Mouse (Mus musculus) limb, embryonic 13.5 days (tissue): ENCODE results near the gene Zfp341. TPM values are rescaled to one million over a fixed set of nuclear protein-coding genes. Genes with fewer than 3 reads are reported as not detected.
A peak's percentile ranks its signal among the peaks of the same experiment; 100 is the strongest.

Experiments
- ATAC-seq: fragments of 200-750 bp; cut with Nextera tagmentation; 2 replicates; pipeline ENCODE4 v1.8.0; 2017; ENCODE audit warnings: low read depth, moderate number of reproducible peaks, moderate TSS enrichment; ENCODE audit not compliant: low FRiP score
- H3K27ac ChIP-seq: fragments of 300-500 bp; sonication (generic); 2 replicates; pipeline ENCODE4 v1.5.1; 2015; ENCODE audit warnings: inconsistent platforms, mild to moderate bottlenecking, moderate library complexity
- H3K27me3 ChIP-seq: fragments of 300-500 bp; sonication (generic); 2 replicates; pipeline ENCODE4 v1.6.1; 2015; ENCODE audit warnings: mild to moderate bottlenecking, inconsistent platforms
- H3K36me3 ChIP-seq: fragments of 300-500 bp; sonication (generic); 2 replicates; pipeline ENCODE4 v1.6.1; 2015; ENCODE audit warnings: inconsistent platforms, mild to moderate bottlenecking, moderate library complexity
- H3K4me1 ChIP-seq: fragments of 300-500 bp; sonication (generic); 2 replicates; pipeline ENCODE4 v1.6.1; 2015; ENCODE audit warnings: inconsistent platforms
- H3K4me2 ChIP-seq: fragments of 300-500 bp; sonication (generic); replicated peaks from 2 replicates; pipeline ENCODE4 v1.6.1; 2015; ENCODE audit warnings: inconsistent platforms, mild to moderate bottlenecking, moderate library complexity
- H3K4me3 ChIP-seq: fragments of 300-500 bp; sonication (generic); 2 replicates; pipeline ENCODE4 v1.5.1; 2015; ENCODE audit warnings: moderate library complexity, mild to moderate bottlenecking, inconsistent platforms
- H3K9ac ChIP-seq: fragments of 300-500 bp; sonication (generic); 2 replicates; pipeline ENCODE4 v1.6.1; 2015; ENCODE audit warnings: mild to moderate bottlenecking, inconsistent platforms
- H3K9me3 ChIP-seq: fragments of 300-500 bp; sonication (generic); 2 replicates; pipeline ENCODE4 v1.6.1; 2016; ENCODE audit warnings: inconsistent platforms
- WGBS: fragments of 180-500 bp; shearing (Covaris S2); methylation state at CpG from one replicate; pipeline ENCODE4 v1.1.7; 2015; 5-methylcytosine and 5-hydroxymethylcytosine counted together
- polyA plus RNA-seq: library from polyadenylated mRNA; unstranded; fragments of >200 nt; fragmentation: Nextera tagmentation; extraction: Ambion mirVana; gene quantifications from 2 replicates; pipeline ENCODE4 v1.2.1, GENCODE M21; 2015

The Zfp341 gene
- polyA plus RNA-seq, 1 experiment from 2014 or later = 1.1 TPM

DNA sequence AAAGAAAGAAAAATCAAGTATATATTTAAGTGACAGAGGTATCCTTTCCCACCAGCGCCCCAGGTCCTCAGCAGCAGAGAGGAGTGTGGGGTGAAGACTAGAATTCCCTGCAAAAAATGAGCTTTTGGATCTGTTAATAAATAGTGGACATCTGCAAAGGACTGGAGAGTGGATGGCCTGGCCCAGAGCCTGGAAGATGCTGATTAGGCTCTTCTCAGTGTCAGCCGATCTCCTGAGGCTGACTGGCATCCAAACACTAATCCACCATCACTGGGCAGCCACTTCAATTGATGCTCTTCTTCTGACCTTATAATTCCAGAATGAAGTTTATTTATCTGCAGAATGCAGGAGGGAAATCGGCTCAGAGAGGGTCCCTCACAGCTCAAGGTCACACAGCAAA is 40.1 kb upstream of the Zfp341 start:
- no peak for ATAC-seq
- WGBS = 87% methylated on average over 3 of the region's 3 CpGs
- no peaks in the 10 kb centered on the region for H3K27me3 ChIP-seq
- H3K36me3 ChIP-seq = no peaks in the 10 kb centered on the region
- no peak overlapping the region for H3K9ac ChIP-seq
- no peak overlapping the region for H3K27ac ChIP-seq
- peaks cover 41% of the 10 kb centered on the region for H3K4me1 ChIP-seq
- H3K9me3 ChIP-seq = no peaks in the 10 kb centered on the region
- H3K4me2 ChIP-seq = no peak overlapping the region
- no peak overlapping the region for H3K4me3 ChIP-seq

DNA sequence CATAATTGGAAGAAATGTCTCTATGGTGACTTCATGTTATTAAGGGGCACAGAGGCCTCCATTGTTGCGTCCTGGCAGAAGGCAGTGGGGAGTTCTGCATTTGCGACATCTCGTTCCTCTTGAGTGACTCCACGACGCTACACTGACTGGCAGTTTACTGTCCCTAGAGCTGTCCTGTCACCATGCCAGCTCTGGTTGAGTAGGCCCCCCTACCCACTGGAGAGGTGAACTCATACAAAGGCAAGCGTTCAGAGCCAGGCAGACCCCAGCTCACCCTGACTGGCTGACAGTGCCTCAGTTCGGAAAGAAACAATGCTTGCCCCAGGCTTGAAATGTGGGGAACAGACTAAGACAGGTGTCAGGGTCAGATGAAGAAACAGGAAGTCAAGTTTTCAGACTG is 38.8 kb upstream of the Zfp341 start:
- H3K27me3 ChIP-seq = no peaks in the 10 kb centered on the region
- WGBS = 78% methylated on average over 7 of the region's 7 CpGs
- no peak overlapping the region for H3K27ac ChIP-seq
- H3K4me2 ChIP-seq = no peak overlapping the region
- no peaks in the 10 kb centered on the region for H3K36me3 ChIP-seq
- H3K4me3 ChIP-seq = no peak overlapping the region
- no peak for ATAC-seq
- H3K9me3 ChIP-seq = no peaks in the 10 kb centered on the region
- H3K9ac ChIP-seq = no peak overlapping the region
- peaks cover 29% of the 10 kb centered on the region for H3K4me1 ChIP-seq

DNA sequence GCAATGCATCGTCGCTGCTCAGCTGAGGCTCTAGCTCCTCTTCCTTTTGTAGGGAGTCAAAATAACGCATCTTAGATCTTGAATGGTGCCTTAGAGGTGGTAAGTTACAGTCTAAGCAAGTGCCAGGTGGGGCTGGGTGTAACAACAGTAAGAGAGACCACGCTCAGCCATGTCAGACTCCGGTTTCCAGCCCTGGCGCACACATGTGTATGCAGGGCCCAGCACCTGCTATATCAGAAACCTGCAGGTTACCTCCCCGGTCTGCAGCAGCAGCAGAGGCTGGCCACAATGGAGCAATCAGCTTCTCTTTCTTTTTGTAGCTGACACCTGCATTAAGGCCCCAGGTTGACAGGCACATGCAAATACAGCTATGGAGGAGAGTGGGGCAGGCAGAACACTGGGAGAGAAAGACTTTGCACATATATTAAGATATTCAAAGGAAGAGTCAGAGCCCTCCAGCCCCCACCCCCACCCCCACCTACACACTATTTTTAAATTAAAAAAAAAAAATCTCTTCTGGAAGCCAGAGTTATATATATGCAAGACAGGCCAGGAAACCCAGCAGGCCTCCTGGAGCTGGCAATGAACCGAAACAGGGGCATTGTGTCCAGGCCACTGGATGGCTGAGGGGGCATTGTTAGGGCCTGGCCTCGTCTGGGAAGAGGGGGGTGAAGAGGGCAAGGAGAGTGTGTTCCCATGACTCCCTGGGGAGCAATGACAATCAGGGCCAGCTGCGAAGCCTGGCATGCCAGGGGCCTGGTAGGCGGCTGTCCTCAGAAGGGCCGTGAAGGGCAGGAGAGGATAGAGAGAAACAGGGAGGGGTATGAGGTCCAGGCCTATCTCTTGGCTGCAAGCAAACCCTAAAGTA is 36.0 kb upstream of the Zfp341 start:
- H3K36me3 ChIP-seq = no peaks in the 10 kb centered on the region
- 53% methylated on average over 12 of the region's 12 CpGs for WGBS
- H3K9me3 ChIP-seq = no peaks in the 10 kb centered on the region
- no peak overlapping the region for H3K4me3 ChIP-seq
- H3K4me2 ChIP-seq = no peak overlapping the region
- no peak overlapping the region for H3K27ac ChIP-seq
- H3K27me3 ChIP-seq = no peaks in the 10 kb centered on the region
- no peak overlapping the region for H3K9ac ChIP-seq
- no peak for ATAC-seq
- peaks cover 11% of the 10 kb centered on the region for H3K4me1 ChIP-seq

DNA sequence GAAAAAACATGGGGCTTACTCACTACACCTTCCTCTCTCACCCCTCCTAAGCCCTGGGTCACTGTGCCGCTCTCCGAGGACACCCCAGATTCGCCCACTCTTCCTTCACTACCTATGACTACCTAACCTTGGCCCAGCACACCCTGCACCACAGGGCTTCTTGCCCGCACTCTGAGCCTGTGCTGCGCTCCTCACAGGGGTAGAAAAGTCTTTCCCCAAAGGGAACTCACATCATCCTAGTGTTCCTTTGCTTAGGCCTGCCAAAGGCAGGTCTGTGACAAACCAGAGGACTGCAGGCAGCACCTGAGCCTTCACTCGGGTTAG is 35.4 kb upstream of the Zfp341 start:
- H3K4me2 ChIP-seq = no peak overlapping the region
- no peaks in the 10 kb centered on the region for H3K27me3 ChIP-seq
- H3K9me3 ChIP-seq = no peaks in the 10 kb centered on the region
- 0 out of 2 replicates have a peak, but pooled peaks cover 6% of the 10 kb centered on the region for H3K4me1 ChIP-seq
- WGBS = 82% methylated on average over 6 of the region's 6 CpGs
- H3K9ac ChIP-seq = no peak overlapping the region
- H3K36me3 ChIP-seq = no peaks in the 10 kb centered on the region
- no peak overlapping the region for H3K27ac ChIP-seq
- H3K4me3 ChIP-seq = no peak overlapping the region
- no peak for ATAC-seq

DNA sequence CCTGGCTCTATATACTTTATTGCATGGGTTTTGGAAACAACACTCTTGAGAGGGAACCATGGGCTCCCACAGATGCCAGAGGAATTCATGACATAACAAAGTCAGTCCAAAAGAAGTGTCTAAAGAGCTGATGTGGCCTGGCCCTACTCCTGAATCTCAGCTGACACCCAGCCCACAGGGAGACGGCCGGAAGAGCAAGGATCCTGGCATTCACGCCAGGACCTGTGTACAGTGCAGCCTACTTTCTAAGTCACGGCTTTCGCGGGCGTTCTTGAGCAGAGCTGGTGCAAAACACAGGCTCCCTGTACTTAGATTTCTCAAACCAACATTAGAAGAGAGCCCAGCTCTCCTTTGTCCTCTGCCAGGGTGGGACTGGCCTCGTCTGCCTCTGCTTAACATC is 32.5 kb upstream of the Zfp341 start:
- Histone ChIP-seq H3K4me1 (peaks cover 20% of the 10 kb centered on the region; the same call in 1 of the 2 replicates), H3K4me3 (no peak overlapping the region), H3K4me2 (no peak overlapping the region), H3K27me3 (no peaks in the 10 kb centered on the region), H3K9me3 (no peaks in the 10 kb centered on the region), H3K9ac (no peak overlapping the region), H3K27ac (no peak overlapping the region), H3K36me3 (no peaks in the 10 kb centered on the region)
- 79% methylated on average over 8 of the region's 8 CpGs for whole genome bisulfite sequencing
- ATAC-seq = no peak

DNA sequence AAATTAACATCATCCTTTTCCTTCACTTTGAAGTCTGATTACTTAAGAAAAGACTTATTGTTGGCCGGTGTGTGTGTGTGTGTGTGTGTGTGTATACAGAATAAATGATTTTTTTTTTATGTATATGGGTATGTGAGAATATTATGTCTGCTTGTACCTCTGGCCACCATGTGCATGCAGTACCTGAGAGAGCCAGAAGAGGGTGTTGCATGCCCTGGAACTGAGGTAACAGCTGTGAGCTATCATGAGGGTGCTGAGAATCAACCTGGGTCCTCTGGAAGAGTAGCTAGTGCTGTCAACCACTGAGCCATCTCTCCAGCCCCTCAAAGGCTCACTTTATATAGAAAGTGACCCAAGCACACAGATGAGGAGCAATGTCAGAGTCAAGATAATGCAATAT is 31.7 kb upstream of the Zfp341 start:
- H3K9ac ChIP-seq = no peak overlapping the region
- H3K27me3 ChIP-seq = no peaks in the 10 kb centered on the region
- 86% methylated on average over 1 of the region's 1 CpGs for WGBS
- H3K9me3 ChIP-seq = no peaks in the 10 kb centered on the region
- H3K4me3 ChIP-seq = no peak overlapping the region
- peaks cover 1% of the 10 kb centered on the region for H3K36me3 ChIP-seq
- peaks cover 22% of the 10 kb centered on the region; the same call in 1 of the 2 replicates for H3K4me1 ChIP-seq
- no peak for ATAC-seq
- H3K27ac ChIP-seq = no peak overlapping the region
- H3K4me2 ChIP-seq = no peak overlapping the region

DNA sequence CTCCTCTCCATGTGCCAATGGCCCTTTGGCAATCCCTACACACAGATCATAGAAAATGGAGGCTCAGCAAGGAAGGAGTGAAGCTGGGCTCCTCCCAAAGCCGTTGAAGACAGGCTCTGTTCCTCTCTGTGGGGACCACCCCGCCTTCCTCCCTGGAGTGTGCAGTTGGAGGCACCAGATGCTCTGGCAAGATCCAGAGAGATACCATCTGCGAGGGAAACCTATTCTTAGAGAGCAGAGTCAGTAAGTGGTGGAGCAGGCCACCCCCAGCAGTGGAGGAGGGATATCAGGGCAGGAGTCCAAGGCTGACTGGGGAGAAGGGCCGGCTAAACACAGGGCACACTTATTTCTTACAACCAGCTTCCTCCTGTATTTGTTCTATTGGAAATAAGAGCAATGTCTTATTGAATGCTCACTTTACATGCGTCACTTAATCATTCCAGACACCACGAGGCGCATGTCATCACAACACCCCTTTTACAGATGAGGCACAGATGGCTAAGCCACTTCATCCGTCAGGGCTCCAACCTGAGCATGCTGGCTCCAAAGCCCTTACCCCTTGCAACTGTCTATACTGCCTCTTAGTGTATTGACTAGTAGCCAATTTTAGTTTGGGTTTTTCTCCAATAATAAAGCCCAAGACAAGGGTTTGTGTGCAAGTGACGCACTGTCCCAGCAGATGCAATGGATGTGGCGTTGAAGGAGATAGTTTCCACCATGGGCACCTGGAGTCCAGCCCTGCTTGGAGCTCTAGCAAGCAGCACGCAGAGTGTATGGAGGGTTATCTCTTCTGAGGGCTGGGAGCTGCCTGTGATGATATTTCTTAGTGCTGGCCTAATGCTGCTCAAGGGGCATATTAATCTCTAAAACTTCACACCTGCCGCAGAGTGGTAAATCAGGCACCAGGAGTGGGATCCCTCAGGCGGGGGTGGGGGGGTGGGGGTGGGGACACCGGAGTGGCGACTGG is 28.9 kb upstream of the Zfp341 start:
- Histone ChIP-seq H3K27ac (no peak overlapping the region), H3K4me2 (no peak overlapping the region), H3K36me3 (peaks cover 14% of the 10 kb centered on the region), H3K4me1 (peaks cover 16% of the 10 kb centered on the region; the same call in 1 of the 2 replicates), H3K4me3 (no peak overlapping the region), H3K27me3 (no peaks in the 10 kb centered on the region), H3K9ac (no peak overlapping the region), H3K9me3 (no peaks in the 10 kb centered on the region)
- 60% methylated on average over 15 of the region's 15 CpGs for WGBS
- peak; percentile 60 for ATAC-seq

DNA sequence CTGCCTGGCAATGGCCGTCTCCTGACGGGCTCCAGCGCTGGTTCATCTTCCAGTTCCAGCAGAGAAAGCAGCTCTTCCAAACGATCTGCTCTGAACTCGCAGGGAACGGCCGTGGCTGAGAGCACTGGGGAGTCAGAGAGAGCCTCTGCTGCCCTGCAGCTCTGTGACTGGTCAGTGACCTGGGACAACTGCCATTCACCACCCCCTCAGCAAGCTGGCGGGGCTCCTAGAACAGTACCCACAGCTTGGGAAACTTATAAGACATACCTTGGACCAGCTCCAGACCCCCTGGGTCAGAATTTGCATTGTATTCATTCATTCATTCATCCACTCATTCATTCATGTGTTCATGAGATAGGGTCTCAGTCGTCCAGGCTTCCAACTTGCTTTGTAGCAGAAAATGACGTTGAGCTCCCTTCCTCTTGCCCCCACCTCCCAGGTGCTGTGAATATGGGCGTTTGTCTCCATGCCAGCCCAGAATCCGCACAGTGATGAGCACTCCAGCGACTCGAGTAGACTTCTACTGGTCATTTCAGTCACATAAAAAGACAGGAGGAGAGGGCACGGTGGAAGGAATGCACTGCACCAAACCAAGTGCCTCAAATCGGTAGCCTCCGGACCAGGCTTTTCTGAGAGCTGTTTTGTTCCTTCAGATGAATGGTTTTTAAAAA is 28.0 kb upstream of the Zfp341 start:
- H3K4me1 ChIP-seq = peaks cover 16% of the 10 kb centered on the region; the same call in 1 of the 2 replicates
- no peak overlapping the region for H3K4me3 ChIP-seq
- 63% methylated on average over 17 of the region's 17 CpGs for WGBS
- no peak overlapping the region for H3K27ac ChIP-seq
- H3K36me3 ChIP-seq = peaks cover 14% of the 10 kb centered on the region
- no peaks in the 10 kb centered on the region for H3K9me3 ChIP-seq
- no peak overlapping the region for H3K9ac ChIP-seq
- H3K27me3 ChIP-seq = no peaks in the 10 kb centered on the region
- no peak overlapping the region for H3K4me2 ChIP-seq
- ATAC-seq = no peak

DNA sequence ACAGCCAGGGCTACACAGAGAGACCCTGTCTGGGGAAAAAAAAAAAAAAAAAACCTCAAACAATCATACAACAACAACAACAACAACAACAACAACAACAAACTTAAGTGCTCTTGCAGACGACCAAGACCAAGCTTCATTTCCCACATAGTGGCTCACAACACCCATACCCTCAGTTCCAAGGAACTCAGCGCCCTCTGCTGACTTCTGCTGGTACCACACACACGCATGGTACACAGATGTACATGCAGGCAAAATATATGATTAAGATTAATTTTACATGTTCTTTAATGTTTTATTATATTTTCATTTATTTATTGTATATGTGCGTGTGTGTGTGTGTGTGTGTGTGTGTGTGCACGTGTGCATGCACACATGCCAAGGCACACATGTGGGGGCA is 26.7 kb upstream of the Zfp341 start:
- Histone ChIP-seq H3K9me3 (no peaks in the 10 kb centered on the region), H3K9ac (no peak overlapping the region), H3K27ac (no peak overlapping the region), H3K36me3 (peaks cover 14% of the 10 kb centered on the region), H3K27me3 (no peaks in the 10 kb centered on the region), H3K4me1 (peaks cover 16% of the 10 kb centered on the region; the same call in 1 of the 2 replicates), H3K4me2 (no peak overlapping the region), H3K4me3 (no peak overlapping the region)
- 67% methylated on average over 5 of the region's 5 CpGs for WGBS
- ATAC-seq = no peak

DNA sequence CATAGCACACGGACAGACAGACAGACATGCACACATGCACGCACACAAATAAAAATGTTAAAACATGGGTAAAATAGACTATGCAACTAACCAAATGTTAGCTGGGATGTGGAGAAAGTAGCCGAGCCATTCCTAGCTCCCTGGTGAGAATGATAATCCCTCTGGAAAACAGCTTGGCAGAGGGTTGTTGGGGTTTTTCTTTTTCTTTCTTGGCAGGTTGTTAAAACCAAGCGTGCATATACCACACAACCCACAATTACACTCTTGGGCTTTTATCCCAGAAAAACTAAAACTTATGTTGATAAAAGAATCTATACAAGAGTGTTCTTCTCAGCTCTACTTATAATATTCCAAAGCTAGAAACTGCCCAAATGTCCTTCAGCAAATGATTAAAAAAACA is 24.0 kb upstream of the Zfp341 start:
- H3K4me2 ChIP-seq = no peak overlapping the region
- WGBS = 78% methylated on average over 4 of the region's 4 CpGs
- no peak overlapping the region for H3K27ac ChIP-seq

DNA sequence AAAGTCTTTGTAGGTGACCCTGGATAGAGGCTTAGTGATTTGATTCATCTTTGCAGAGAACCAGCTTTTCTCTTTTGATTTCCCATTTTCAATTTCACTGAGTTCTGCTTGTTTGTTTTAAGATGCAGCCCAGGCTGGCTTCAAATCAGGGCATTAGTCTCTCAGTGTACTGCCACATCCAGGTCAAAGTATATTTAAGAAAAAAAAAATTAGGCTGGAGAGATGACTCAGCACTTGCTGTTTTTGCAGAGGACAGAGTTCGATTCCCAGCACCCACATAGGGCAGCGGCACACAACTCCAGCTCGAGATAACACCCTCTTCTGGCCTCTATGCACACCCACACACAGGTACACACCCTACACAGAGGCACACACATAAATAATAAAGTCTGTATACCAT is 21.9 kb upstream of the Zfp341 start:
- no peak overlapping the region for H3K4me3 ChIP-seq
- H3K36me3 ChIP-seq = peaks cover 43% of the 10 kb centered on the region
- no peak overlapping the region for H3K9ac ChIP-seq
- no peak overlapping the region for H3K27ac ChIP-seq
- WGBS = 80% methylated on average over 3 of the region's 3 CpGs
- no peaks in the 10 kb centered on the region for H3K4me1 ChIP-seq
- ATAC-seq = no peak; the same call in 1 of the 2 replicates
- no peaks in the 10 kb centered on the region for H3K27me3 ChIP-seq
- no peaks in the 10 kb centered on the region for H3K9me3 ChIP-seq
- no peak overlapping the region for H3K4me2 ChIP-seq

More for the DNA sequence above, 24.0 kb upstream of the Zfp341 start:
- no peak for ATAC-seq
- Histone ChIP-seq H3K9me3 (no peaks in the 10 kb centered on the region), H3K4me1 (peaks cover 16% of the 10 kb centered on the region; the same call in 1 of the 2 replicates), H3K9ac (no peak overlapping the region), H3K4me3 (no peak overlapping the region), H3K27me3 (no peaks in the 10 kb centered on the region), H3K36me3 (peaks cover 31% of the 10 kb centered on the region)

DNA sequence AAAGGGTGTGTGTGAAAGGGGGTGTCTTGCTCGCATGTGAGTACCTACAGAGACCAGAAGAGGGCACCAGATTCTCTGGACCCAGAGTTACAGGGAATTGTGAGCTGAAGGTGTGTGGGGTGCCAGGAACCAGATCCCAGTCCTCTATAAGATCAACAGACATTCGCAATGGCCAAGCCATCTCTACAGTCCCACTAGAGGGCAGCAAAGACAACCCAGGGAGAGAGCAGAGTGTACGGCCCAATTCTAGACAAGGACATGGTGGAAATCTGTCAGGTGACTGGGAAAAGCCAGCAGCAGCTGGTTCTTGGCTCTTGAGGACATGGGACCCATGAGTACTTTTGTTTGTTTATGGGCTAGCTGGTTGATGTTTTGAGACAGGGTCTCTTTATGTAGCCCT is 20.1 kb upstream of the Zfp341 start:
- no peak overlapping the region for H3K4me3 ChIP-seq
- peaks cover 29% of the 10 kb centered on the region for H3K36me3 ChIP-seq
- H3K27me3 ChIP-seq = no peaks in the 10 kb centered on the region
- no peak overlapping the region for H3K4me2 ChIP-seq
- no peak overlapping the region for H3K9ac ChIP-seq
- no peak for ATAC-seq
- no peak overlapping the region for H3K27ac ChIP-seq
- 71% methylated on average over 3 of the region's 3 CpGs for WGBS
- no peaks in the 10 kb centered on the region for H3K9me3 ChIP-seq
- H3K4me1 ChIP-seq = no peaks in the 10 kb centered on the region
